Mouse (Mus musculus): ENCODE measurements at regions not wholly inside any gene's neighbourhood (a gene's known extent, or its start where the extent isn't known, plus 50 kb on each side); places are given as distances from the start of the nearest gene placed in this dataset.

DNA sequence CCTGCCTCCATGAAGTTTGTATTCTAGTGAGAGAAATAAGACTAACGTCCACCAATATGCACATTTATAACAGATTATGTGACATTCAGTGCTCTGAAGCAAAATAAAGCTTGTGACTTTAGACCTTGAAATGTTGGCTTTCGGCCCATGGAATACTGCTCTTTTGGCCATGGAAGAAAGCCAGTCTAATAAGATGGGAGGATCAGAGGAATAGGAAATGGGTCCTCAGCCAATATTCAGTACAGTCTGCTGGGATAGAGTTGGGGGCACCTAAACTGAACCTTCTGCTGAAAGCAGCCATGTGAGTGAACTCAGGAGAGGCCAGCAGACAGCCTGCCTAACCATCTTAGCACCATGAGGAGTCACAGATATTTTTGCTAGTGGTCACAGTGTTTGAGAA is 118.6 kb upstream of the Abcb5 start:
- TF ChIP-seq MAFK (IDR thresholded peaks at IDR 0.05; ENCODE audit: insufficient read depth, low read depth, low read length) (no peak), ZC3H11A (IDR thresholded peaks at IDR 0.05; ENCODE audit: borderline replicate concordance, low read depth, low read length) (no peak), CHD2 (IDR thresholded peaks at IDR 0.05; ENCODE audit: low read depth, low read length) (no peak), ZNF384 (IDR thresholded peaks at IDR 0.05; ENCODE audit: low read depth, low read length) (no peak)

Data from ES-E14 (cell line).